Mouse (Mus musculus) thymus, adult 2 months (tissue): ENCODE measurements around the gene Gm4737. TPM values are rescaled to one million over a fixed set of nuclear protein-coding genes. Genes with fewer than 3 reads are reported as not detected.
"Not testable (repeated sequence)": the region's sequence is repeated elsewhere in the genome, so short reads cannot be mapped to it uniquely, and the experiment has no call there.

Experiments
- DNase-seq: peaks from one replicate; pipeline ENCODE4 v3.0.0; 2021
- H3K27ac ChIP-seq: fragments of 200-500 bp; 2 replicates; pipeline ENCODE4 v1.5.1; 2012; ENCODE audit warnings: low read length, control low read depth; ENCODE audit not compliant: control insufficient read depth, insufficient read depth
- H3K27me3 ChIP-seq: fragments of 200-500 bp; 2 replicates; pipeline ENCODE4 v1.6.1; 2012; ENCODE audit warnings: mild to moderate bottlenecking, low read length, moderate library complexity, mixed read lengths; ENCODE audit not compliant: control insufficient read depth, insufficient read depth
- H3K36me3 ChIP-seq: fragments of 200-500 bp; 2 replicates; pipeline ENCODE4 v1.6.1; 2012; ENCODE audit warnings: mild to moderate bottlenecking, low read length, moderate library complexity; ENCODE audit not compliant: control insufficient read depth, insufficient read depth
- H3K4me1 ChIP-seq: fragments of 200-500 bp; replicated peaks from 2 replicates; pipeline ENCODE4 v1.6.1; 2012; ENCODE audit warnings: low read length; ENCODE audit not compliant: control insufficient read depth, insufficient read depth
- H3K4me3 ChIP-seq: fragments of 200-500 bp; 2 replicates; pipeline ENCODE4 v1.5.1; 2012; ENCODE audit warnings: mild to moderate bottlenecking, low read length, control low read depth, moderate library complexity; ENCODE audit not compliant: control insufficient read depth, insufficient read depth
- CTCF ChIP-seq: fragments of 200-500 bp; IDR thresholded peaks from 2 replicates; pipeline ENCODE4 v1.5.1; 2012; ENCODE audit warnings: mild to moderate bottlenecking, control low read depth, low read length, moderate library complexity, borderline replicate concordance; ENCODE audit not compliant: control insufficient read depth, poor library complexity, insufficient read depth; ENCODE audit errors: extremely low read depth
- POLR2A ChIP-seq: fragments of 200-500 bp; IDR thresholded peaks from 2 replicates; pipeline ENCODE4 v1.6.1; 2012; ENCODE audit warnings: mild to moderate bottlenecking, low read length, control low read depth, moderate library complexity; ENCODE audit not compliant: control insufficient read depth, poor library complexity, insufficient read depth; ENCODE audit errors: extremely low read depth
- WGBS: fragments of 180-500 bp; shearing (Covaris S2); methylation state at CpG from one replicate; pipeline ENCODE4 v1.1.7; 2018; 5-methylcytosine and 5-hydroxymethylcytosine counted together
- polyA plus RNA-seq: library from polyadenylated mRNA; depleted of rRNA; stranded (reverse); fragments of >200 nt; gene quantifications from 2 replicates; pipeline ENCODE4 v1.2.3, GENCODE M21; 2012; rRNA removed

Gene Gm4737
- polyA plus RNA-seq = 24.6 and 34.6 TPM in 2 replicates

GRCm38 (mm10) chr16:46154832-46155231, at the start of gene Gm4737:
Gm4737 (minus strand) TSS chr16:46155077.
- not testable (repeated sequence) for H3K4me3 ChIP-seq, H3K27ac ChIP-seq, H3K27me3 ChIP-seq, H3K4me1 ChIP-seq, H3K36me3 ChIP-seq, DNase-seq
- WGBS = 97% methylated on average over 12 of the region's 16 CpGs

DNA sequence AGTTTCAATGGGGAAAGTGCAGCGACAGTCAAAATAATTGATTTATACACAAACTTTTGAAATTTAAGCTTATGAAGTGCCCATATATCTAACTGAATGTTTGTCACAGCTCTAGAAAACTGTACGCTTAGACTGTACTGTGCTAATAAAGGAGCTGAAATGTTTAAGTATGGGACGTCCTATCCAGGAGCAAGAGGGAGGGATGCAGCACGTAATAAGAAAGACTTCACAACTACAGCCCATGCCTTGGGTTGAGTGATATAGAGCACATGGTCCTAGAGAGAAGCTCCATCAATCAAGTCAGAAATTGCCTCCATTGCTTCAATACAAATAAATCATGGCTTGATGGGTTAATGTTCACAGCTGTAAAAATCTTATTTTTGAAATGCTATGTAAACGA, 40.9 kb upstream of the Gm4737 start:
- whole genome bisulfite sequencing = 92% methylated on average over 5 of the region's 5 CpGs
- TF ChIP-seq POLR2A (no peak), CTCF (no peak)

GRCm38 (mm10) chr16:46183096-46183495, 28.2 kb upstream of the Gm4737 start:
- no peak for TF ChIP-seq CTCF
- TF ChIP-seq POLR2A = no peak
- no peaks in the 10 kb centered on the region for H3K36me3 ChIP-seq
- no peaks in the 10 kb centered on the region for H3K27me3 ChIP-seq
- no peaks in the 10 kb centered on the region for H3K4me1 ChIP-seq
- H3K4me3 ChIP-seq = no peak overlapping the region
- no peak for DNase-seq
- H3K27ac ChIP-seq = no peak overlapping the region
- WGBS = 86% methylated on average over 5 of the region's 5 CpGs

More for the DNA sequence above, 40.9 kb upstream of the Gm4737 start:
- Histone ChIP-seq H3K36me3 (no peaks in the 10 kb centered on the region), H3K27ac (no peak overlapping the region), H3K27me3 (no peaks in the 10 kb centered on the region), H3K4me3 (no peak overlapping the region), H3K4me1 (no peaks in the 10 kb centered on the region)
- no peak for DNase-seq

- WGBS = 72% methylated on average over 4 of the region's 4 CpGs
- no peak for TF ChIP-seq POLR2A
- TF ChIP-seq CTCF = no peak
- Histone ChIP-seq H3K36me3 (no peaks in the 10 kb centered on the region), H3K27ac (no peak overlapping the region), H3K4me3 (no peak overlapping the region), H3K4me1 (no peaks in the 10 kb centered on the region), H3K27me3 (no peaks in the 10 kb centered on the region)
- DNase-seq = no peak
Observed at GRCm38 (mm10) chr16:46178121-46178801, 23.4 kb upstream of the Gm4737 start.

DNA sequence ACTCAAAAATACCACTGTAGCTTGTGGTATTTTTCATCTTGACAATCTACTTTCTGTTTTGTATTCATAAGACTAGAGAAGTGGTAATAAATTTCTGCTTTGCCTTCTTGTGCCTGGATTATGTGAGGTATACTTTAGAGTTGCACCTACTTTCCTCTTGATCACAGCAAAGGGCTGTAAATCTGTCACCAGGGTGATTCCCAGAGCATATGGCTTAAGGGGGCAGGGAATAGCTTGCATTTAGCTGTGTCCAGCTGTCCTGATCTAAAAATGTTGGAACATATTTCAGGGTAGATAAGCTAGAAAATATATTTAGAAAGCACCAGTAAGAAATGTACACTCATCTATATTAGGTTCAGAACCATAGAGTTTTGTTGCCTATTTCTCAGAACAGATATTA, 18.2 kb upstream of the Gm4737 start:
- no peak for DNase-seq
- Histone ChIP-seq H3K4me3 (no peak overlapping the region), H3K4me1 (no peaks in the 10 kb centered on the region), H3K27ac (no peak overlapping the region), H3K27me3 (no peaks in the 10 kb centered on the region), H3K36me3 (no peaks in the 10 kb centered on the region)
- TF ChIP-seq POLR2A (no peak), CTCF (no peak)

GRCm38 (mm10) chr16:46166971-46167370, 12.1 kb upstream of the Gm4737 start:
- WGBS = 90% methylated on average over 3 of the region's 3 CpGs
- DNase-seq = no peak
- no peaks in the 10 kb centered on the region for H3K27me3 ChIP-seq
- no peak overlapping the region for H3K4me3 ChIP-seq
- no peaks in the 10 kb centered on the region for H3K4me1 ChIP-seq
- H3K27ac ChIP-seq = no peak overlapping the region
- H3K36me3 ChIP-seq = no peaks in the 10 kb centered on the region
- no peak for TF ChIP-seq POLR2A
- no peak for TF ChIP-seq CTCF

DNA sequence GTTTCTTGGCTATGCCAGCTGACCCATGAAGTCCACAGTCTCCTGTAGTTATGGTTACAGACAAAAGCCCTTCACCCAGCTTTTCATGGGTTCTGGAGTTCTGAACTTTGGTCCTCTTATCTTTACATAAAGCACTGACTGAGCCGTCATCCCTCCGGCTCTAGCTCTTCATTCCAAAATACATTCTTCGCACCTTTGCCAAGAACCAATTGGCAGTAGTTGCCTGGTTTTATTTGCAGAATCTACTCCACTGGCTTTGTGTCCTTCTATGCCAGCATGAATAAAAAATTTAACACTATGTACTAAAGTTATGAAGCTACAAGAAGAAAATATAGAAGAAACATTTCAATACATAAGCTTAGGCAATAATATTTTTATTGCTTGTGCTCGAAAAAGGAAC, 10.4 kb upstream of the Gm4737 start:
- Histone ChIP-seq H3K4me1 (no peaks in the 10 kb centered on the region), H3K36me3 (no peaks in the 10 kb centered on the region), H3K27ac (no peak overlapping the region), H3K27me3 (no peaks in the 10 kb centered on the region), H3K4me3 (no peak overlapping the region)
- TF ChIP-seq CTCF (no peak), POLR2A (no peak)
- WGBS = 95% methylated on average over 4 of the region's 4 CpGs
- no peak for DNase-seq
